Mouse (Mus musculus): ENCODE results near the gene Vrk2. TPM values are rescaled to one million over a fixed set of nuclear protein-coding genes. Genes with fewer than 3 reads are reported as not detected.

Vrk2 gene
- polyA plus RNA-seq (2021; fragmentation: Nextera tagmentation), result 2.6 and 3.1 TPM in 2 replicates
- long read RNA-seq, experiment 1, partial matches to known transcripts, result 0 of 2 reads
- long read RNA-seq, experiment 1, other reads (novel, unspliced or antisense), result 1 of 2 reads
- long read RNA-seq, experiment 2, transcript Vrk2-201 (13 exons, 1,889 nt), result major isoform, 7 of 9 reads
- long read RNA-seq, experiment 2, partial matches to known transcripts, result 0 of 9 reads
- long read RNA-seq, experiment 2, other reads (novel, unspliced or antisense), result 2 of 9 reads

GRCm38 (mm10) chr11:26593061-26594059, at the start of gene Vrk2, which contains the start of gene Gm6899:
Gene Vrk2 (minus strand): TSS chr11:26593999.
Gene Gm6899 (plus strand): TSS chr11:26593241.

Other genes starting within 250 kb of the Vrk2 start
- 5.3 and 5.9 TPM in 2 replicates for gene Fancl, start 207.9 kb downstream of the Vrk2 start, polyA plus RNA-seq (2021; fragmentation: Nextera tagmentation)
- gene Gm6899, start 758 bp downstream of the Vrk2 start, polyA plus RNA-seq (2021; fragmentation: Nextera tagmentation), result not detected in 2 replicates